Mouse (Mus musculus): ENCODE data around the gene Ppp2r3d. TPM values are rescaled to one million over a fixed set of nuclear protein-coding genes. Genes with fewer than 3 reads are reported as not detected.

The Ppp2r3d gene
- polyA plus RNA-seq, 1 experiment from 2014 or later: 188 TPM

DNA sequence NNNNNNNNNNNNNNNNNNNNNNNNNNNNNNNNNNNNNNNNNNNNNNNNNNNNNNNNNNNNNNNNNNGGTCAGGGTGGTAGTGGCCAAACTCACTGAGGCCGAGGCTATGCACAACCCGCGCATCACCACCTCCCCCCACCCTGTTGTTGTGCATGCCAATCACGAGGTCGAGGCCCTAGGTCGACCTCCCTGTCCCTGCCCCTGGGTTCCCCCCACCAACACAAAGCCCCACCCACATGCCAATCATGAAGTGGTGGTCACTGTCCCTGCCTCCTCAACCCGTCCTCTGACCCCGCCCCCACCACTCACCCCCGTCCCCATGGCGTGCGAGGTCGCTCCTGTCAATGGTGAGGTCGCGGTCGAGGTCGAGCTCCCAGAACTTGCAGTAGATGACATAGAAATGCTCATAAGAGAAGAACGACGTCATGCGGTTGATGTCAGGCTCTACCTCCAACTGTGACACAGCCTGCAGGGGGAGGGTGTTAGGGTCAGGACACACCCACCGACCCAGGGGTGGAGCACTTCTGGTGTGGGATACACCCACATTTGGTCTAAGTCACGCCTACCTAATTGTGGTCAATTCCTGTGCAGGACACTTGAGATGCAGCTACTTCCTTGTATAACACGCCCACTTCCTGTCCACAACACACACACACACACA, 37.9 kb downstream of the Ppp2r3d start:
- Histone ChIP-seq H3K27ac (no peak overlapping the region), H3K9ac (replicated peaks) (no peak overlapping the region), H3K4me1 (replicated peaks) (no peaks in the 10 kb centered on the region), H3K4me3 (replicated peaks) (no peak overlapping the region), H3K9me3 (peaks cover 33% of the 10 kb centered on the region), H3K4me2 (replicated peaks) (no peak overlapping the region), H3K36me3 (peaks cover 38% of the 10 kb centered on the region), H3K27me3 (no peaks in the 10 kb centered on the region)
- WGBS: 97% methylated on average over 19 of the region's 22 CpGs
- ATAC-seq: peak; percentile 1; the same call in 1 of the 2 replicates

DNA sequence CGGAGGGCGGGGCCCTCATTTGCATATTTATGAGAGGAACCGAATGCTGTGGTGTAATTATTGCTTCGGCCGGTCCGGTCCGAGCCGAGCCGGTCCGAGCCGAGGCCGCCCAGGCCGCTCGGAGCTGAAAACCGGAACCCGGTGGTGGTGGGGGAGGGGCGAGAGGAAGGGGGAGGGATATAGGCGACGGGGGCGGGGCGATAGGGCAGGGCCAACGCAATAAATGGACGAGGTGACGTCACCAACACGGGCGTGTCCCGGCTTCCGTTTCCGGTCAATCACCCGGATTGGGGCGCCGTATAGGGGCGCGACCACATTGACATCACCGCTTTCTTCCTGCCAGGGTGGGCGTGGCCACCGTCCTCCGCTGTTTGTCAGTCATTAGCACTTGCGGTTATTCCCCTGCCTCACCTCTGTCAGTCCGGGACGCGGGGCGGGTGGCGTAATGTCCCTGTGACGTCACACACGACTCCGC, 51.2 kb downstream of the Ppp2r3d start:
- Histone ChIP-seq H3K27ac (peak overlapping the region; percentile 97), H3K27me3 (peaks cover 11% of the 10 kb centered on the region), H3K4me2 (replicated peaks) (peak overlapping the region; percentile 62), H3K4me1 (replicated peaks) (0 out of 2 replicates have a peak, but pooled peaks cover 5% of the 10 kb centered on the region), H3K4me3 (replicated peaks) (peak overlapping the region; percentile 73), H3K9ac (replicated peaks) (peak overlapping the region; percentile 61), H3K36me3 (no peaks in the 10 kb centered on the region), H3K9me3 (no peaks in the 10 kb centered on the region)
- ATAC-seq: peak; percentile 55
- WGBS: under 1% methylated on average over 47 of the region's 47 CpGs

DNA sequence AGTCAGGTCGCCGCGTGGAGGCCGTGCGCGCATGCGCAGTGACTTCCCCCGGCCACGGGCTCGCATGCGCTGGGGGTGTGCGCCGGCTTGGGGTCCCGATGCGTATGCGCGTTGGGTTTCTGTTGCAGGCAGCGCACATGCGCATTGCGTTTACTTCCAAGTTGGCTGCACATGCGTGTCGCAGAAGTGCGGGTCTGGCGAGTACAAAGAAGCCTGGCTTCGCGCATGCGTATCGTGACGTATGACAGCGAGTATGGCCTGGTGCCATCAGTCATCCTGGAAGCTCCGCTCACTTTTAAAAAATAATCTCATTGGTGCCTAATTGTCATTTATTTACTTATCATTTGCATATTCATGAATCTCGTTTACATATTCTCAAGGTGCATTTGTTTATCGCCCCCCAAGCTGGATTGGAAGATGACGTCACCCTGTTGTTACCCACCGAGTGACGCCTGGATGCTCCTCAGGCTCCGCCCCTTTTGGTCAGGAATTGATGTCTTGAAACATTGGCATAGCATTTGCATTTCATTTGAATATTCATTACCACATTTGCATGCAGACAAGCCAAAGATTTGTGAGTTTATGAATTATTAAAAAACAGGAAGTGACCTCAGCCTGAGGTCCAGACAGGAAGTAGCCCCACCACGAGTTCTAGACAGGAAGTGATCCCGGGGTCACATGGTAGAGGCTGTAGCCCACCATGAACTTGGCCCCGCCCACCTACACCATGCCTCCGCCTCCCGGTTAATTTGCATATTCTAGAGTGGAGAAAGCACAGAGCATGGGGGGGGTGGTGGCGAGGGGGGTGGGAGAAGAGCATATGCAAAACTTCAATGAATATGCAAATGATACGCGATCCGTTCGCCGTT, 51.9 kb downstream of the Ppp2r3d start:
- peak; percentile 73 for ATAC-seq
- peak overlapping the region; percentile 97 for H3K27ac ChIP-seq
- H3K4me3 ChIP-seq (replicated peaks): peak overlapping the region; percentile 73
- H3K4me1 ChIP-seq (replicated peaks): 0 out of 2 replicates have a peak, but pooled peaks cover 5% of the 10 kb centered on the region
- peaks cover 11% of the 10 kb centered on the region for H3K27me3 ChIP-seq
- no peaks in the 10 kb centered on the region for H3K9me3 ChIP-seq
- H3K4me2 ChIP-seq (replicated peaks): peak overlapping the region; percentile 62
- WGBS: under 1% methylated on average over 48 of the region's 48 CpGs
- no peaks in the 10 kb centered on the region for H3K36me3 ChIP-seq
- peak overlapping the region; percentile 80 for H3K9ac ChIP-seq (replicated peaks)

DNA sequence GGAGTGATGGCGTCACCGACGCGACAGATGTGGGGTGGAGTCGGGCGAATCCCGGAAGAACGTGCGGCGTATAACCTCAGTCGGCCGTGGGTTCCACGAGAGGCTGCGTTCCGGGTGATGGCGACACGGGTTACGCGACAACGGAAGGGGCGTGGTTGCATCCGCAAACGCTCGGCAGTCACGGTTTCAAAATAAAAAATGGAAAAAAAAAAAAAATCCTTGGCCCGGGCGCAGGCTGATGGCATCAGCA, 52.5 kb downstream of the Ppp2r3d start:
- peak overlapping the region; percentile 62 for H3K4me2 ChIP-seq (replicated peaks)
- peak; percentile 46 for ATAC-seq
- H3K9ac ChIP-seq (replicated peaks): peak overlapping the region; percentile 80
- 0 out of 2 replicates have a peak, but pooled peaks cover 5% of the 10 kb centered on the region for H3K4me1 ChIP-seq (replicated peaks)
- peak overlapping the region; percentile 73 for H3K4me3 ChIP-seq (replicated peaks)
- H3K27me3 ChIP-seq: peaks cover 7% of the 10 kb centered on the region
- H3K36me3 ChIP-seq: no peaks in the 10 kb centered on the region
- peak overlapping the region; percentile 97 for H3K27ac ChIP-seq
- no peaks in the 10 kb centered on the region for H3K9me3 ChIP-seq
- WGBS: under 1% methylated on average over 27 of the region's 27 CpGs

DNA sequence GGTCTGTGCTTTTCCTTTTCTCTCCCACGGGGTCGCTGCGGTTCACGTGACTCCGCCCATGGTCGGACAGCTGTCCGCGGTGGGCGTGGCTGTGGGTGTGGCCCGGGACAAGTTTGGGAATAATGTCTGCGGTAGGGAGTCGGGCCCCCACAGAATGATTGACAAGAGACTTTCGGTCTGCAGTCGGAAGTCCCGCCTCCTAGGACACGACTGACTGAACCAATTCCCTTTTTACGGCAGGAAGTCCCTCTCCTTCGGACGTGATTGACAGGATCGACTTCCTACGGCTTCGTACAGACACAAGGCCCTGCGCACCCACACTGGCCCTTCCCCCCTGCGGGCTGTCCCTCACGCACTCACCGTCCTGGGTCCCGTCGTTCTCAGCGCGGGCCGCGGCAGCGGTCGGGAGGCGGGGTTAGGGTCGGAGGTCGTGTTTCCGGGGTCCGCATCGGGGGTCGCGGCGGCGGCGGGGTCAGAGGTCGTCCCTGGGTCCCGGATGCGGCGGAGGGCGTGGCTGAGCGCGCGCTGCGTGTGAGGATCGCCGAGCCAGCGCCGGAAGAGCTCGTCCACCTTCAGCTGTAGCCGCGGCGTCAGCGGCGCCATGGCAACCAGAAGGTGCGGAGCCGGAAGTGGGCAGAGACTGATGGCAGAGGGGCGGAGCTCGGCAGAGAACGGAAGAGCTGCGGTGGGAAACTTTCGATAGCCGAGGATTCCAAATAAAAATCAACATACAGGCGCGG, 53.0 kb downstream of the Ppp2r3d start:
- Histone ChIP-seq H3K27me3 (peaks cover 6% of the 10 kb centered on the region), H3K9me3 (no peaks in the 10 kb centered on the region), H3K9ac (replicated peaks) (peak overlapping the region; percentile 80), H3K36me3 (no peaks in the 10 kb centered on the region), H3K4me1 (replicated peaks) (0 out of 2 replicates have a peak, but pooled peaks cover 5% of the 10 kb centered on the region), H3K27ac (peak overlapping the region; percentile 97), H3K4me2 (replicated peaks) (peak overlapping the region; percentile 62), H3K4me3 (replicated peaks) (peak overlapping the region; percentile 73)
- WGBS: under 1% methylated on average over 74 of the region's 74 CpGs
- ATAC-seq: peak; percentile 85

DNA sequence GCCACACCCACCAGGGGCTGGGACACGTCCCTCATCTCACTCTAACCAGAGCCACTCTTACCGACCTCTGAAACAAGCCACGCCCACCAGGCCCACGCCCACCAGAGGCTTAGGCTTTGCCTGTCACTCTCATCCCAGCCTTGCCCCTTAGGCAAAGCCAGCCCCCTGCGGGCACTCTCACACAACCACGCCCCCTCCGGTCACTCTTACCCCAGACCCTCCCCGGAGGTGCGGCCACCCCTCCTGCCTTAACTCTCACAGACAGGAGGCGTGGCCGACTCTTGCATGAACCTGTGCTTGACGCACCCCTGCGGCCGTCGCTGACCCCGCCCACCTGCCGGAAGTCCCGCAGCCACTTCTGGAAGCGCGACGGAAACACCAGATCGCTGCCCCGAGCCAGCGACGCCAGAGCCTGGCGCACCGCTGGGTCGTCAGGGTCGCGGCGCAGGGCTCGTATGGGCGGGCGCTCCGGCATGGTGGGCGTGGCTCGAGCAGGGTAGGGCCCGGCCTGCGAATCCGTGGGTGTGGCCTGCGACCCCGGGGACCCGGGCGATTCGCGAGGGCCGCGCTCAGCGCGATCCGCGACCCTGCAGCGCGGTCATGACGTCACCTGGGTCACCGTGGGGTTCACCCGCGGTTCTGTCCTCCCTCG, 53.7 kb downstream of the Ppp2r3d start:
- under 1% methylated on average over 59 of the region's 59 CpGs for WGBS
- H3K9ac ChIP-seq (replicated peaks): peak overlapping the region; percentile 80
- peak; percentile 71 for ATAC-seq

DNA sequence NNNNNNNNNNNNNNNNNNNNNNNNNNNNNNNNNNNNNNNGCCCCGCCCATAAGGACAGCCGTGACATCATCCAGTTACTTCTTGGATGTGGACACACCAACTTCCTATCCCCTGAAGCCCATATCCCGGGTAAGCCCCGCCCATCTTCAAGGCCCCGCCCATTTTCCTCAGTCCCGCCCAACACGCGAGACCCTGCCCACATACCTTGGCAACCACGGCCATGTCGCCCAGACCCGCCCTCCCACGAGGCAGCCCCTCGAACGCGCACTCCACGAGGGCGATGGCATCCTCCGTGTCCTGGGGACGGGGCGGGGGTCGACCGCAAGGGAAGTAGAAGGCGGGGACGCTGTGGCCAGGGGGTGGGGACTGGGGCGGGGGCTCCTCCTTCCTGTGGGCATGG, 54.3 kb downstream of the Ppp2r3d start:
- Histone ChIP-seq H3K4me3 (replicated peaks) (peak overlapping the region; percentile 73), H3K27me3 (no peaks in the 10 kb centered on the region), H3K9me3 (no peaks in the 10 kb centered on the region), H3K9ac (replicated peaks) (peak overlapping the region; percentile 80; the same call in 1 of the 2 replicates), H3K4me2 (replicated peaks) (peak overlapping the region; percentile 62), H3K36me3 (no peaks in the 10 kb centered on the region), H3K27ac (peak overlapping the region; percentile 97), H3K4me1 (replicated peaks) (0 out of 2 replicates have a peak, but pooled peaks cover 5% of the 10 kb centered on the region)
- WGBS: 8% methylated on average over 23 of the region's 25 CpGs
- no peak for ATAC-seq

More for the DNA sequence above, 53.7 kb downstream of the Ppp2r3d start:
- Histone ChIP-seq H3K27me3 (no peaks in the 10 kb centered on the region; the same call in 1 of the 2 replicates), H3K4me2 (replicated peaks) (peak overlapping the region; percentile 62), H3K9me3 (no peaks in the 10 kb centered on the region), H3K4me1 (replicated peaks) (0 out of 2 replicates have a peak, but pooled peaks cover 5% of the 10 kb centered on the region), H3K36me3 (no peaks in the 10 kb centered on the region), H3K4me3 (replicated peaks) (peak overlapping the region; percentile 73), H3K27ac (peak overlapping the region; percentile 97)

DNA sequence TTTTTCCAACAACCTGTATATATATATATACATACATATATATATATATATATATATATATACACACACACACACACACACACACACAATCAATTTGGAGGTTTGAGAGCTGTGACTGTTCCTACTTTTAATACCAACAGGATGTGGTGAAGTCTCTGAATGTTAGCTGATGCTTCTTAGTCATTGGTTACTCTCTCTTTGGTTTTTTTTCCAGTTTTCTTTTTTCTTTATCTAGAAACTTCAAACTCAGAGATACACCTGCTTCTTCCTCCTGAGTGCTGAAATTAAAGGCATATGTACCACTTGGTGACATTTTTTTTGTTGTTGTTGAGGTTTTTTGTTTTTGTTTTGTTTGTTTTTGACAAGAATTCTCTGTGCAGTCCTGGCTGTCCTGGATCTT, 63.8 kb downstream of the Ppp2r3d start:
- H3K9me3 ChIP-seq: no peaks in the 10 kb centered on the region
- no peak overlapping the region for H3K4me3 ChIP-seq (replicated peaks)
- H3K27me3 ChIP-seq: no peaks in the 10 kb centered on the region
- no peaks in the 10 kb centered on the region for H3K36me3 ChIP-seq
- H3K27ac ChIP-seq: no peak overlapping the region
- no peak overlapping the region for H3K9ac ChIP-seq (replicated peaks)
- no peak for ATAC-seq
- no peaks in the 10 kb centered on the region for H3K4me1 ChIP-seq (replicated peaks)
- H3K4me2 ChIP-seq (replicated peaks): no peak overlapping the region

DNA sequence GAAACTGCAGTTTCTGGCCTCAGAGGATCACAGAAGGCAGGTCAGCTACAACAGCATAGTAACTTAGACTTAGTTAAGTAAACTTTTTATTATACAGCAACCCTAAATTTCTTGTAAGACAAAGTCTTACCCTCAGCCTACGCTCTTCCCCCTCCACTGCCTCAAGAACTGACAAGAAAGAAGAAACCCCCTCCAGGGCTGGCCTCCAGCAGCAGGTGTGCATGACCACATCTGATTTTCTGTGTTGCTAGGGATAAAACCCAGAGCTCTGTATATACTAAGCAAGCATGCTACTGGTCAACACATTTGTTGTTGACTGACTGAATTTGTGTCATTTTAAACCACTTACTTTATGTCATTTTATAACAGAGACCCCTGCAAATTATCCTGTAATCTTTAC, 65.1 kb downstream of the Ppp2r3d start:
- WGBS: 79% methylated on average over 1 of the region's 1 CpGs
- ATAC-seq: no peak
- Histone ChIP-seq H3K9ac (replicated peaks) (no peak overlapping the region), H3K4me2 (replicated peaks) (no peak overlapping the region), H3K27ac (no peak overlapping the region), H3K4me1 (replicated peaks) (no peaks in the 10 kb centered on the region), H3K27me3 (no peaks in the 10 kb centered on the region), H3K36me3 (no peaks in the 10 kb centered on the region), H3K4me3 (replicated peaks) (no peak overlapping the region), H3K9me3 (no peaks in the 10 kb centered on the region)

DNA sequence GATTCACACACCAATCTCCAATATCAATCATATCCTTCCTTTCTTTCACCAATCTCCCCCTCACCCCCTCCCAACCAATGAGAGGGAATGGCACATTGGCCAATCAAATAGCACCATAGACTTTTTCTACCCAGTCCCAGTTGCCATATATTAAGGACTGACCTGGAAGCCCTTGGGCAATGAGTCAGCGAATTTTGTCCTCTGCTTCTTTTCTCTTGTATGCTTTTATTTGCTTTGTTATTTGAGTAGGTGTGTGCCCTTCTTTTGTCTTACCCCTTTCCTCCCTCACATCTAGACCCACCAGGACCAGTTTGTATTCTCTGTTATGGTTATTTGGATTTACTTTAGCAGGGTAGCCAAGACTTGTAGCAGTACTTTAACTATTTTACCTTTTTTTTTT, 68.1 kb downstream of the Ppp2r3d start:
- no peak overlapping the region for H3K4me3 ChIP-seq (replicated peaks)
- no peak overlapping the region for H3K4me2 ChIP-seq (replicated peaks)
- no peaks in the 10 kb centered on the region for H3K36me3 ChIP-seq
- WGBS: 65% methylated on average over 1 of the region's 1 CpGs
- no peak for ATAC-seq
- no peaks in the 10 kb centered on the region for H3K27me3 ChIP-seq
- no peaks in the 10 kb centered on the region for H3K9me3 ChIP-seq
- H3K4me1 ChIP-seq (replicated peaks): no peaks in the 10 kb centered on the region
- H3K27ac ChIP-seq: no peak overlapping the region
- no peak overlapping the region for H3K9ac ChIP-seq (replicated peaks)
